Mouse (Mus musculus): Measurements from ENCODE around the gene Gm49388. TPM values are rescaled to one million over a fixed set of nuclear protein-coding genes. Genes with fewer than 3 reads are reported as not detected.

Gm49388 gene
- polyA plus RNA-seq, 1 experiment: not detected

DNA sequence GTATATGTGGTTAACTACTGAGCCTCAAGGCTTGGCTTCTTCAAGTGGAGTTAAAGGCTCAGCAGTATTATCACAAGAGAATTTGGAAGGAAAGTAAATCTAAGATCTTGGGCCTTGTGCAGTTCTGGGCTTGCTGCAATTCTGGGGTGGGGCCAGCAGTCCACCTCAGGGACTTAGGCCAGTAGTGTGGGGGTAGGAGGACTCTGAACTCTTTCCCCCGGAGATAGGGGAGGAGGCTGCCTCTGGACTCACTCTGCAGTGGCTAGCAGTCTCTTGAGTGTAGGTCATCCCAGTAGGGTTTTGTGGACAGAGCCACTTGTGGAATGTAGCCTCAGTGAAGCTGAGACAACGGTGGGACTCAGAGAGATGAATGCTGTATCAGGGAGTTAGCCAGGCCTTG, 19.7 kb upstream of the Gm49388 start:
- no peak overlapping the region for H3K4me3 ChIP-seq (ENCODE audit: low read depth, low read length)
- TF ChIP-seq EP300 (IDR thresholded peaks at IDR 0.05; ENCODE audit: insufficient read depth, low read depth, low read length) (no peak), POLR2A (IDR thresholded peaks at IDR 0.05; ENCODE audit: insufficient read depth, low read length) (no peak), CTCF (IDR thresholded peaks at IDR 0.05; ENCODE audit: low read depth, low read length) (no peak)
- no peak overlapping the region for H3K27ac ChIP-seq (ENCODE audit: insufficient read depth, low read length)
- H3K27me3 ChIP-seq (ENCODE audit: control insufficient read depth, insufficient read depth, low read length, poor library complexity, severe bottlenecking): no peaks in the 10 kb centered on the region
- H3K36me3 ChIP-seq (ENCODE audit: control insufficient read depth, insufficient read depth, low read length, poor library complexity, severe bottlenecking): peaks cover 17% of the 10 kb centered on the region
- no peaks in the 10 kb centered on the region for H3K4me1 ChIP-seq (ENCODE audit: control insufficient read depth, insufficient read depth, low read length)
- no peaks in the 10 kb centered on the region for H3K9me3 ChIP-seq (replicated peaks; ENCODE audit: control insufficient read depth, insufficient read depth, low read length, poor library complexity, severe bottlenecking)
- no peak overlapping the region for H3K9ac ChIP-seq (ENCODE audit: low read depth, poor library complexity, severe bottlenecking)

DNA sequence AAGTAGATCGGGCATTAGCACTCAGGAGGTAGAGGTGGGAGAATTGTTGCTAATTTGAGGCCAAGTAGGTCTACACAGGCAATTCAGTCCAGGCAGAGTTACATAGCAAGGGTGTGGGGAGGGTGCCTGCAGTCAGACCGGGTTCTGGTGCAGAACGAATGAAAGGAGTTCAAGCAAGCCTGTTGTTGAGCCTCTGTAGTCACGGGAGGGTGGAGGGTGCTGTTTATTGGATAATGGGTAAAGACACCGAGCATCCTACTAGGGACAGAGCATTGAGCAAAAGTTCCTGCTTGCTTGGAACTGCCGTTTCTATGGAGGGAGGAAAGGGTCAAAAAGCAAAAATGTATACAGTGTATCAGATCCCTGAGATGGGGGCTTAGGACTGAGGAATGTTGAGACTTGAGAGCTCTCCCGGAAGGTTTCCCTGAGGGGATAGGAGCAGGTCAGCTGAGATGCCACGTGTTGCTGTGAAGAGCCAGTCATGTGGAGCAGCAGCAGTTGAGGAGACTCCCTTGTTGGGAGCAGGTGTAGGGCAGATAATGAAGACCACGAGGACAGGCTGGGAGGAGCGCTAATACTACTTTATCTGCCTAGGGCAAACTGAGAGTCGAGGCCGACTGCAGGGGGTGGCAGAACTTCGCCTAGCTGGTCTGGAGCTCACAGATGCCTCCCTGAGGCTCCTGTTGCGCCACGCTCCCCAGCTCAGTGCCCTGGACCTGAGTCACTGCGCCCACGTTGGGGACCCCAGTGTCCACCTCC, 18.4 kb upstream of the Gm49388 start:
- peaks cover 17% of the 10 kb centered on the region for H3K36me3 ChIP-seq (ENCODE audit: control insufficient read depth, insufficient read depth, low read length, poor library complexity, severe bottlenecking)
- H3K4me3 ChIP-seq (ENCODE audit: low read depth, low read length): peak overlapping the region; percentile 56
- H3K9me3 ChIP-seq (replicated peaks; ENCODE audit: control insufficient read depth, insufficient read depth, low read length, poor library complexity, severe bottlenecking): no peaks in the 10 kb centered on the region
- no peaks in the 10 kb centered on the region for H3K4me1 ChIP-seq (ENCODE audit: control insufficient read depth, insufficient read depth, low read length)
- H3K27me3 ChIP-seq (ENCODE audit: control insufficient read depth, insufficient read depth, low read length, poor library complexity, severe bottlenecking): no peaks in the 10 kb centered on the region
- H3K9ac ChIP-seq (ENCODE audit: low read depth, poor library complexity, severe bottlenecking): no peak overlapping the region
- H3K27ac ChIP-seq (ENCODE audit: insufficient read depth, low read length): peak overlapping the region; percentile 51
- TF ChIP-seq CTCF (IDR thresholded peaks at IDR 0.05; ENCODE audit: low read depth, low read length) (no peak), POLR2A (IDR thresholded peaks at IDR 0.05; ENCODE audit: insufficient read depth, low read length) (no peak), EP300 (IDR thresholded peaks at IDR 0.05; ENCODE audit: insufficient read depth, low read depth, low read length) (peak; percentile 90)

DNA sequence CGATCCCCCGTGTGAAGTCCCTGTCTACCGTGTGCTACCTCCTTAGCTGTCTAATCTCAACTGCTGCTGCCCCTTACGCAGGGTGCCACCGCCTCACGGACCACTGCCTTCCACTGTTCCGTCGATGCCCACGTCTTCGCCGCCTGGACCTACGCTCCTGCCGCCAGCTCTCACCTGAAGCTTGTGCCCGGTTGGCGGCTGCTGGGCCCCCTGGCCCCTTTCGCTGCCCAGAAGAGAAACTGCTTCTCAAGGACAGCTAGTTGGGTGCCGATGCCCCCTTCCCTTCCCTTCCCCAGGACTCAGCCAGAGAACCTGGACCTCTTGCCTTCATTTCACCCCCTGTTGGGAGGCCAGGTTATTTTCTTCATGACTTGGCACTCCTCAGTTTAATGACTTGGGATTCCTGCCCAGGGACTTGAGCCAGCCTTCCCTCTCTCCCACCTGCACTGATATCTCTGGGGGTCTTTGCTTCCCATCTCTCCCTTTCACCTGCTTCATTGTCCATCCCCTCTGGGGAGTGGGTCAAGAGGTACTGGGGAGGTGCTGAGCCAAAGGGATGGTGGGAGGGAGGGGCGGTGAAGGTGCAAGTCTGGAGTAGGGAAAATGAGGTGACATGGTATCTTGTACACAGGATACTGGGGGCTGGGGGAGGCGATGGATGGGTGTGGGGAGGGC, 17.6 kb upstream of the Gm49388 start:
- peaks cover 12% of the 10 kb centered on the region for H3K36me3 ChIP-seq (ENCODE audit: control insufficient read depth, insufficient read depth, low read length, poor library complexity, severe bottlenecking)
- H3K4me3 ChIP-seq (ENCODE audit: low read depth, low read length): peak overlapping the region; percentile 56
- H3K27me3 ChIP-seq (ENCODE audit: control insufficient read depth, insufficient read depth, low read length, poor library complexity, severe bottlenecking): no peaks in the 10 kb centered on the region
- no peaks in the 10 kb centered on the region for H3K9me3 ChIP-seq (replicated peaks; ENCODE audit: control insufficient read depth, insufficient read depth, low read length, poor library complexity, severe bottlenecking)
- no peak overlapping the region for H3K9ac ChIP-seq (ENCODE audit: low read depth, poor library complexity, severe bottlenecking)
- TF ChIP-seq CTCF (IDR thresholded peaks at IDR 0.05; ENCODE audit: low read depth, low read length): no peak
- TF ChIP-seq POLR2A (IDR thresholded peaks at IDR 0.05; ENCODE audit: insufficient read depth, low read length): no peak
- TF ChIP-seq EP300 (IDR thresholded peaks at IDR 0.05; ENCODE audit: insufficient read depth, low read depth, low read length): no peak
- peak overlapping the region; percentile 21; the same call in 1 of the 2 replicates for H3K27ac ChIP-seq (ENCODE audit: insufficient read depth, low read length)
- H3K4me1 ChIP-seq (ENCODE audit: control insufficient read depth, insufficient read depth, low read length): no peaks in the 10 kb centered on the region

- Histone ChIP-seq H3K27me3 (ENCODE audit: control insufficient read depth, insufficient read depth, low read length, poor library complexity, severe bottlenecking) (no peaks in the 10 kb centered on the region), H3K36me3 (ENCODE audit: control insufficient read depth, insufficient read depth, low read length, poor library complexity, severe bottlenecking) (peaks cover 8% of the 10 kb centered on the region), H3K9me3 (replicated peaks; ENCODE audit: control insufficient read depth, insufficient read depth, low read length, poor library complexity, severe bottlenecking) (no peaks in the 10 kb centered on the region), H3K4me1 (ENCODE audit: control insufficient read depth, insufficient read depth, low read length) (no peaks in the 10 kb centered on the region), H3K9ac (ENCODE audit: low read depth, poor library complexity, severe bottlenecking) (no peak overlapping the region), H3K27ac (ENCODE audit: insufficient read depth, low read length) (peak overlapping the region; percentile 26; the same call in 1 of the 2 replicates), H3K4me3 (ENCODE audit: low read depth, low read length) (peak overlapping the region; percentile 56)
- peak; percentile 48 for TF ChIP-seq CTCF (IDR thresholded peaks at IDR 0.05; ENCODE audit: low read depth, low read length)
- TF ChIP-seq EP300 (IDR thresholded peaks at IDR 0.05; ENCODE audit: insufficient read depth, low read depth, low read length): no peak
These were observed 16.9 kb upstream of the Gm49388 start for GRCm38 (mm10) chr7:127768346-127768996.

- Histone ChIP-seq H3K4me1 (ENCODE audit: control insufficient read depth, insufficient read depth, low read length) (no peaks in the 10 kb centered on the region), H3K9ac (ENCODE audit: low read depth, poor library complexity, severe bottlenecking) (peak overlapping the region; percentile 78), H3K36me3 (ENCODE audit: control insufficient read depth, insufficient read depth, low read length, poor library complexity, severe bottlenecking) (peaks cover 7% of the 10 kb centered on the region), H3K4me3 (ENCODE audit: low read depth, low read length) (peak overlapping the region; percentile 71), H3K9me3 (replicated peaks; ENCODE audit: control insufficient read depth, insufficient read depth, low read length, poor library complexity, severe bottlenecking) (no peaks in the 10 kb centered on the region), H3K27ac (ENCODE audit: insufficient read depth, low read length) (peak overlapping the region; percentile 88), H3K27me3 (ENCODE audit: control insufficient read depth, insufficient read depth, low read length, poor library complexity, severe bottlenecking) (no peaks in the 10 kb centered on the region)
- 0 out of 2 replicates have a peak, but pooled peaks have one; percentile 11 for TF ChIP-seq EP300 (IDR thresholded peaks at IDR 0.05; ENCODE audit: insufficient read depth, low read depth, low read length)
- TF ChIP-seq CTCF (IDR thresholded peaks at IDR 0.05; ENCODE audit: low read depth, low read length): no peak
These were observed 16.3 kb upstream of the Gm49388 start for GRCm38 (mm10) chr7:127768997-127769593.
